Mouse (Mus musculus) naive thymus-derived CD4-positive, alpha-beta T cell, adult 2 months (primary cell): Measurements from ENCODE around the gene Cfap206.
"Not testable (repeated sequence)": the region's sequence is repeated elsewhere in the genome, so short reads cannot be mapped to it uniquely, and the experiment has no call there.

Experiments used
- DNase-seq: peaks from one replicate; pipeline ENCODE4 v3.0.0-alpha.2; 2011; ENCODE audit warnings: low read depth

Cfap206 gene

DNA sequence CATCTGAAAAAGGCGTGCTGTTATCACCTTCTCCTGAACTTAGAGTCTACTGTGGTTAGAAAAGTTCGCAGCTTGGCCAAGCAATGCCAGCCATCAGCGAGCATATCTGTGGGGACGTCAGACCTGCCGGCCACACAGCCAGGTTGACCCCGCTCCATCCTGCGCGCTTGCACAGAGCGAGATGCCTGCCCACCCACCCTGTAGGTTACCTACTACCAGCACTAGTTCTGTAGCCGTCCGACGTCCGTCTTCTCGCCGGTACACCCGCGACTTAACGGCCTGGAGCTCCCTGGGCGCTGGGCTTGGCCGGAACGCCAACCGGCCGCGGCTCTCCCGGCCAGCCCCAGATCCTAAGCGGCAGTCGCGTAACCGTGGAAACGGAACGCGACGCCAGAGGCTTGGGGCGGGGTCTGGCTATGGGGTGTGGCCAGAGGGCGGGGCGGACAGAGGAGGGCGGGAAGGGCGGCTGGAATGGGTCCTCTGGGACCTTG is at the start of gene Cfap206:
Gene Cfap206 (minus strand): TSS at position 356 of the 491 bp plus-strand sequence.
- peak; percentile 3 for DNase-seq

DNA sequence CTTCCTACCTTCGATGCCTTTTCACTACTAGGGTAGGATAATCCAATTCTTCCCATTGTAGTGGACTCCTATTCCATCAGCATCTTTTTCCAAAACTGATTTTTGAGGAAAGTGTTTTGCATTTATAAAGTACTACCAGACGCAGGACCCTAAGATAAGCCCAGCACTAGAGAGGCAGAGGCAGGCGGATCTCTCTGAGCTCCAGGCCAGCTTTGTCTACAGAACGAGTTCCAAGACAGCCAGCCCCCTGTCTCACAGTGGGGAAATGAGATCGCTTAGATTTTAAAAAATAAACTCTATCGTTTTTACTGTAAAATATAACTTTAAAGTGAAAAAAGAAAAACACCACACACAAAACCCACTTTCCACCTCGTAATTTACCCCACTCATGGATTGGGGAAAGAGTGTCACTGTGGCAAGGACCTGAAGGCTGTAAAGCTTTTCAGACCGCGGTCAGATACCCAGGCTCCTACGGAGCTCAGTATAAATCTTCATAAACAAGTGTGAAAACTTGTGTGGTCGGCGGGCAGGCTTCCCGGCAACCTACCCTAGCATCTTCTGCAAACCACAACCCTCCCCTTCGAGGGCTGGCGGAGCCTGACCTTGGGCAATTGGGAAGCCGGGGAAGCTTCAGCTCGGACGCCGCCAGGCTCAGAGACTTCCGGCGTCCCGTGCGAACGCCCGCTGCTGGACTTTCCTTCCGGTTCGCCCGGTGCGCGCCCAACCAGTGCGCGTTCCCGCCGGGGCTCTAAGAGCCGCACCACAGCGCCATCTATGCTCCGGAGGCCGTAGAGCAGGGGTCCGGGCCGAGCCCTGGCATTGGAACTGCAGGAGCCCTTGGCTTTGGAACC is 47.9 kb upstream of the Cfap206 start, which contains the start of gene Smim8:
Gene Smim8 (minus strand): TSS at position 747 of the 851 bp plus-strand sequence.
- DNase-seq = peak; percentile 95

DNA sequence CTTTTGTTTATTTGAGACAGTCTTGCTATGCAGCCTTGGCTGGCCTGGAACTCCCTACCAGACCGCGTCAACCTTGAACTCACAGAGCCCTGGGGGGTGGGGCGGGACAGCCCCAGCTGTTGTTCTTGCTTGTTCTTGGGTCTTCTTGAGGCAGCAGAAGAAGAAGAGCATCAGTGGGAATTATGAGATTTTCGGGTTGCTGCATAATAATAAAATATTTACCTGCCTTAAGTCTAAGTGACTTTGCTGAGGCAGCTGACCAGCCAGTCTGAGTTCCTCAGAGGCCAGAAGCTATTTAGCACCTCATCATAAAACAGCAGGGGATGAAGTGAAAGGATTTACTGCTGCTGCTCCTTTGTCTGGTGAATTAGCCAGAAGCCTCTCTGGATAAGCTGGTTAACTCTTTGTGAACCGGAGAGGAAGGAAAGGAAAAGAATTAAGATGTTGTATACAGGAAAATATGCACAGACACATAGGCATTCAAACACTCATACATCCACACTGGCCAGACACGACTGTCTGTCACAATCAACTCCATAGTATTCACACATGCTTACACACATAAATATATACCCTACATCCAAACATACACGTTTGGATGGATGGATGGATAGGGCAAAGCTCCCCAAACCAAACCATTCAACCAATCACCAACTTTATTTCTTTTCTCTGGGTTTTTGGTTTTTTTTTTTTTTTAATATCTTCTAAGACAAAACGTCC is 41.8 kb upstream of the Cfap206 start:
- no peak for DNase-seq

DNA sequence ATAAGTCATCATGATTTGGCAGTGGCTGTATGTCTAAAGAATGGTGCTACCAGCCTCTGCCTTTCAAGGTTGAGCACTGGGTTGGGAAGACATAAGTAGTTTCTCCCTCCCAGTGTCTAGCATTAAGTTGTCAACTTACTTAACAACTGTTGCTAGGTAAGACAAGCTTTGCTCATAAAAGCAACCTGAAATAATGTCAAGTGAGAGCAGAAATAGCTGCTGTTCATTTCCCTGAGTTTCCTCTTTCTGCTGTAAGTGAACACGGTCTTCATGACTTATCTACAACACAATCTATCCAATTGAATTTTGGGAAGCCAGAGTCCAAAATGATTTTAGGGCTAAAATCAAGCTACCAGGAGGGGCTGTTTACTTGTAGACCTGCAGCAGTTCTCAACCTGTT is 26.2 kb upstream of the Cfap206 start, which contains the start of gene Gm136:
Gene Gm136 (minus strand): TSS at position 101 of the 400 bp plus-strand sequence.
- DNase-seq = no peak

DNA sequence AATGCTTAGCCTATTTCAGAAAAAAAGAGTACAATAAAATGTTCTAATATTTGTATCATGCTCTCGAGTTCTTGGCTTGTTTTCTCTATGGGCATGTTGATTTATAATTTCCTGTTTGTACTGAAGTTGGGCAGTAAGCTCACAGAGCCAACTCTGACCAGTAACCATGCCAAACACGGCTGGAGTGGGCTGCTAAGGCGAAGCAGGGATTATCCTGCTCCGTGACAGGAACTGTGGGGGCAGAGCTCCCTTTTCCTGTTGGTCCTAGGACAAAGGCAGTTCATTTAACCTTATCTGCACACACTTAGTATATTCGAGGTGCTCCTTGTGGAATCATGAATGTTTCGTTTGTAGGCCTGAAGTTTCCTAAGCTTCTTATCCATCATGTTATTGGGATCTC is 19.2 kb upstream of the Cfap206 start:
- no peak for DNase-seq

DNA sequence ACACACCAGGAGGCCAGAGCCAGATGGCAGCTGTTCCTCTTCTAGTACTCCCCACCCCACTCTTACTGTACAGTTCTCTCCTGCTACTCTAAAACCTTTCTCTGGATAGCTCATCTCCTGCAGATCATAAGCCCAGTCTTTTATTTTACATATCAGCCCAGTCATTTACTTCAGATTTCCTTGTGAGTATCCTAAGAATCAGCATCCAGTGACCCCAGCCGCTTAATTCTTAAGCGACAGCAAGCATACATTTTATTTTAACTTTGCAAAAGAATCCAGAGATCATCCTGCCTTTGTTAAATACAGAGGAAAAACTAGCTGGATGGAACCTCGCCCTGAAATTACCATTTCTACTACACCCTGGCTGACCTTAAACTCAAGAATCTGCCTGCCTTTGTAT is 4.5 kb upstream of the Cfap206 start:
- no peak for DNase-seq

DNA sequence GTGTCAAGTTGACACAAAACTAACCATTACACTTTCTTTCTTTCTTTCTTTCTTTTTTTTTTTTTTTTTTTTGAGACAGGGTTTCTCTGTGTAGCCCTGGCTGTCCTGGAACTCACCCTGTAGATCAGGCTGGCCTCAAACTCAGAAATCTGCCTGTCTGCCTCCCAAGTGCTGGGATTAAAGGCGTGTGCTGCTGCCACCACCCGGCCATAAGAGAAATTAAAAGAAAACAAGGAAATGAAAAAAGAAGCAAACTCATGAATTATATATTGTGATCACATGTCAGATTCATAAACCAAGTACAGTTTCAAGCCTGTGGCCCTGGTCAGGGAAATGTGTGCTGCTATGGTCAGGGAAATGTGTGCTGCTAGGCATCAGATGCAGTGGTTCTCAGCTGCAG is 3.4 kb upstream of the Cfap206 start:
- DNase-seq = peak; percentile 4

DNA sequence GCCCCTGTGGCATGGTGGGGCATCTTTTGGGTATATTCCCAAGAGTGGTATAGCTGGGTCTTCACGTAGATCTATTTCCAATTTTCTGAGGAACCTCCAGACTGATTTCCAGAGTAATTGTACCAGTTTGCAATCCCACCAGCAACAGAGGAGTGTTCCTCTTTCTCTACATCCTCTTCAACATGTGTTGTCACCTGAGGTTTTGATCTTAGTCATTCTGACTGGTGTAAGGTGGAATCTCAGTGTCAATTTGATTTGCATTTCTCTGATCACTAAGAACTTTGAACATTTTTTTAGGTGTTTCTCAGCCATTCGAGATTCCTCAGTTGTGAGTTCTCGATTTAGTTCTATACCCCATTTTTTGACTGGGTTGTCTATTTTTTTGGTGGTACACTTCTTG is 4.3 kb downstream of the Cfap206 start:
- not testable (repeated sequence) for DNase-seq

DNA sequence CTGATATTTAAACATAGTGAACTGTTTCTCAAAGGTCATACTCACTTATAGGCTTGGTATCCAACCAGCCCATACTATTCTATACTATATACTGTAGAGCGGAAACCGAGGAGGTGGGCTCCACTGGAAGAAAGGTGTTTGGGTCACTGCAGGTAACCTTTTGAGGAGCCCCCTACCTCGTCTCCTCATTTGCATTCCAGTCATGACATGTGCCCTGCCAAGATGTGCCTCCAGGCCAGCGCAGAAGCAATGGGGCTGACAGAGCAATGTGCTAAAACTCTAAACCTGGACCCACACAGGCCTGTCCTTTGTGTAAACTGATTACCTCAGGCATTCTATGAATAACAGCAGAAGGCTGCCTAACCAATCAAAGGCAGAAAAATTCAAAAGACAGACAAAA is 5.7 kb downstream of the Cfap206 start:
- DNase-seq = no peak

DNA sequence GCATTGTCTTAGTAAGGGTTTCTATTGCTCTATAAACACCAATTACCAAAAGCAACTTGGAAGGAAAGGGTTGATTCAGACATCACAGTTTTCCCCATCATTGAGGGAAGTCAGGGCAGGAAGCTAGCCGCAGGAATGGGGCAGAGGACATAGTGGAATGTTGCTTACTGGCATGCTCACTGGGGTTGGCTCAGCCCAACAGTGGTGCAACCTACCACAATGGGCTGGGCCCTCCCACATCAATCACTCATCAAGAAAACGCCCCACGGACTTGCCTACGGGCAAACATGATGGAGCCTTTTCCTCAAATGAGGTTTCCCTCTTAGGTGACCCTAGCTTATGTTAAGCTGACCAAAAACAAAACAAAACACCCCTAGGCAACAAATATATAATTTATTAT is 6.8 kb downstream of the Cfap206 start:
- no peak for DNase-seq

DNA sequence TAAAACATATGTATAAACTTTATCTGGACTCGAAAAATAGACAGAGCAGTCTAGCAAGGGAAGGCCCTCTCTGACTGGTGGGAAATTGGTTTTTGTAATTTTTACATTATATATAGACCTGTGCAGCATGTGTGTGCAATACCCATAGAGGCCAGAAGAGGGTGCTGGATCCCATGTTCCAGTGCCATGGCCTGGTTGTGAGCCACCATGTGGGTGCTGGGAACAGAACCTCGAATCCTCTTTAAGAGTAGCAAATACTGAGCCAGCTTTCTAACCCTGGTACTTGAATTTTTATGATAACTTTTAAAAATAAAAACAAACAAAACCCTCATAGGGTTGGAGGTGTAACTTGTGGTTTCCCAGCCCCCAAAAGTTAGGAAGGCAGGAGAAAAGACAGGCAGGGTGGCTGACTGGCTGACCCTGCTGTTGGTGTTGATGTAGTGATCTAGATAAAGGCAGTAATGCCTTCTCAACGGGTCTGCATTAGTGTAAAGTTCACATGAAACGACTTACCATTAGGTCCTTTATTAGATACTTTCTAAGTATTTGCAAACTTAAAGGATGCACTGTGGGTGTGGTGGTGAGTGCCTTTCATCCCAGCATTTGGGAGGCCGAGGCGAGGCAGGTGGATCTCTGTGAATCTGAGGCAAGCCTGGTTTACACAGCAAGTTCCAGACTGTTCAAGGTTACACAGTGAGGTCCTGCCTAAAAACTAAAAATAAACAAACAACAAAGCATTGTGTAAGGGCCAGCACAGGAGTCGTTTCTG is 9.7 kb downstream of the Cfap206 start:
- no peak for DNase-seq

DNA sequence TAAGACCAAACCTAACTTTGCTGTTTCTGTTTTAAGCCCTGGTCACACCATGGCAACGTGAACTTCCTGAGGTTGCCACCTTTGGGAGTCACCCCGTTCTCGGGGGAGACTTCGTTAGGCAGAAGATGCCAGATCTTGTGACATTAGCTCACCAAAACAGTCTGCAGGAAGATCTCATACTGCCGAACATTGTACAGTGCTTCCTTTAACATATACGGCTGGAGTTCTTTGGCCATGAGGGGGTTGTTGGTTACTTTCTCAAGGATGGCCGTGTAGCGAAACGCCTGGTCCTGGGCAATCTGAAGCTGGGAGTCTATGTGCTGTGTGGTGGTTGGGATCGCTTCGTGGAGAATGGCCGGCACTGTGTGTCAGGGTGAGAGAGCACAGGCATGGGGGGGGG is 10.6 kb downstream of the Cfap206 start:
- DNase-seq = no peak

DNA sequence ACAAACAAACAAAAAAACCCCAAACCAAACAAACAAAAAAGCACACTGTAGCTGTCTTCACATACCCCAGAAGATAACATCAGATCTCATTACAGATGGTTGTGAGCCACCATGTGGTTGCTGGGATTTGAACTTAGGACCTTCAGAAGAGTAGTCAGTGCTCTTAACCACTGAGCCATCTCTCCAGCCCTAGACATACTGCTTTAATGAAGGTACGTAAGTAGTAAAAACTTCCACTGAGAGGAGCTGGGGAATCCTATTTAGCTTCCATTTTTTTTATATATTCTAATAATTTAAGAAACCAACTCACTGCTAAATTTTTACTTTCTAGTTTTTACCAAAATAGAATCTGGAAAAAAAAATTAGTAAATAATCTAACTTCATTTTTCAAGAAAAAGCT is 14.9 kb downstream of the Cfap206 start:
- no peak for DNase-seq

DNA sequence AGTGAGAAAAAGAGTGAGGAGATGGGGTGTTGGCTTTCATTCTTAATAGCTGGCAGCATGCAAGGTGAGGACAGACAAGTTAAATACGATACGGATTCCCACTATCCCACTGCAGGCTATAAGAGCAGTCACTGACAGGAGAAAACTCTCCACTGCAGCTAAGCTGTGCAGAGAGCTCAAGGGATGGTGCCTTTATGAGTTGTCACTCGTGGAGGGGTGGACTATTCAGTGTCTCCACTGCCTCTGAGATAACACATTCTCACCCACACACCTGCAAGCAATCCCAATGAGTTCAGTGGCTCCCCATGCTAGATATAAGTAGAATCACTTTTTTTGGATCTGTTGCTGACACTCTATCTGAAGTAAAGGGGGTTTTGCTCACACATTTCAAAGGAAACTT is 21.9 kb downstream of the Cfap206 start:
- DNase-seq = no peak

DNA sequence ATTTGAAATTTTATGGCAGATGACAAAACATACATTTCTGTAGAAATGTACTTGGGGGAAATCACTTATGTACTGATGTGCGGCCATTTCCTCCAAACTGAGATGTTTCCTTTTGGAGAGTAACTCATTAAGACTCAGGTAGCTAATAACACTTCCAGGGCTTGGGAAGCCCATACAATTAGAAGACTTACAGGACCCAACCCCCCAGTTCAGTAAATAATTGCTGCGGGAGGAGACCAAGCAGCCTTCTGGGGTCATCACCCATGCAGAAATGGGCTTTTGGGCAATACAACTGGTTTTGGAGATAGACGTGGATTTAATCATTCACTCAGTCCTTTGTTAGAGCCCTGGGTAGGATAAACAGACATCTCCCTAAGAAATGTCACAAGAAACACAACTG is 22.8 kb downstream of the Cfap206 start:
- DNase-seq = no peak

DNA sequence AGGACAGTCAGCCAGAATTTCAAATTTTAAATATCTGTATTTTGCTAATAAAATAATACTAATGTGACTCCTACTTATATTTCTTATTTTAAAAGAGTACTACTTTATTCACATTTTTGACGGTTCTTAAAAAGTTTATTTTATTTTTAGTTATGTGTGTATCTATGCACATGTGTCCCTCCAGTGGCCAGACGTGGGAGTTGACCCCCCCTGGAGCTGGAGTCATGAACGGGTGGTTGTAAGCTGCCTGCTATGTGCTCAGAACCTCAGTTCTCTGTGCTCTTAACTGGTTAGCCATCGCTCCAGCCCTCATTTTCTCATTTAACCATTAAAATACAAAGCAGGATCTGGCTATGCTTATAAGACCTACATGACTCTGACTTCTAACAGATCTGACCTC is 27.0 kb downstream of the Cfap206 start:
- no peak for DNase-seq

DNA sequence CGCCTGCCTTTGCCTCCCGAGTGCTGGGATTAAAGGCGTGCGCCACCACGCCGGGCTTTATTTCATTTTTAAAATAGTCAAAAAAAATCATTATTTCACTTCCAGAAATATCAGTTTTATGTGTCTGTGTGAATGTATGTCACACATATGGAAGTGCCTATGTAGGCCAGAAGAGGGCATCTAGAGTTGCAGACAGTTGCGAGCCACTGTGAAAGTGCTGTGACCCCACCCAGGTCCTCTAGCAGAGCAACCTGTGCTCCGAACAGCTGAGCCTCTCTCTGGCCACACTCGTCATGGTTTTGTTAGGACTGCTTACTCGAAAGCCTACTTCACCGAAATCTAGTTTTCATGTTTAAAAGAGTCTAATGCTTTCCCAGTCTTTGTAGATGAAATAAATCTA is 27.8 kb downstream of the Cfap206 start:
- no peak for DNase-seq

DNA sequence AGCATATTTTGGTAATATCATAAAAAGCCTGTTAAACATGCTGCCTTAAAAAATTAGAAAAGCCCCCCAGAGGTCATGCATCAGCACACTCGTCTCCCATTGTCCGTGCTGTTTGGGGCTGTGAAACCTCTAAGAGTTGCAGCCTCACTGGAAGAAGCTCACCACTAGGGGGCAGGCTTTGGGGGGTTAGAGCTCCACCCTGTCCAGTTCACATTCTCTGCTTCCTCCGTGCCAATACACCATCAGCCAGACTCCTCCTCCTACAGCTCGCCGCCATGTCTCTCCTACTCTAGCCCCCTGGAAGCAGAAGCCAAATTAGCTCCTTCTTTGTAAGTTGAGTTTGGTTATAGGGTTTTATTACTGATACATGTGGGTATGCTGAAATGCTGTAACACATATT is 28.5 kb downstream of the Cfap206 start:
- peak; percentile 68 for DNase-seq

DNA sequence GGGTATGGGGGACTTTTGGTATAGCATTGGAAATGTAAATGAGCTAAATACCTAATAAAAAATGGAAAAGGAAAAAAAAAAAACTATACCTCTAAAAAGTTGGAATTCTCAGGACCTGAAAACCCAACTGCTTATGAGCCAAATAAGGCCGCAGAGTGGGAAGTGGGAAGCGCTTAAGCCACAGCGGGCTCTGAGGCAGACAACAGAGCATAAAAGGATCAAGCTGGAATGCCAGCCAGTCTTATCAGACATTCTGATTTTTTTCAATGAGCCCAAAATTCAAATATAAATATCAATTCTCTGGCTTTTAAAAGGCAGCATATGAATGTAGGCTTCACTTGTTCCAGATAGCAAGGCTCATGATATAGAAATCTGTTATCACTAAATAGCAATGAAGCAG is 42.0 kb downstream of the Cfap206 start:
- no peak for DNase-seq

DNA sequence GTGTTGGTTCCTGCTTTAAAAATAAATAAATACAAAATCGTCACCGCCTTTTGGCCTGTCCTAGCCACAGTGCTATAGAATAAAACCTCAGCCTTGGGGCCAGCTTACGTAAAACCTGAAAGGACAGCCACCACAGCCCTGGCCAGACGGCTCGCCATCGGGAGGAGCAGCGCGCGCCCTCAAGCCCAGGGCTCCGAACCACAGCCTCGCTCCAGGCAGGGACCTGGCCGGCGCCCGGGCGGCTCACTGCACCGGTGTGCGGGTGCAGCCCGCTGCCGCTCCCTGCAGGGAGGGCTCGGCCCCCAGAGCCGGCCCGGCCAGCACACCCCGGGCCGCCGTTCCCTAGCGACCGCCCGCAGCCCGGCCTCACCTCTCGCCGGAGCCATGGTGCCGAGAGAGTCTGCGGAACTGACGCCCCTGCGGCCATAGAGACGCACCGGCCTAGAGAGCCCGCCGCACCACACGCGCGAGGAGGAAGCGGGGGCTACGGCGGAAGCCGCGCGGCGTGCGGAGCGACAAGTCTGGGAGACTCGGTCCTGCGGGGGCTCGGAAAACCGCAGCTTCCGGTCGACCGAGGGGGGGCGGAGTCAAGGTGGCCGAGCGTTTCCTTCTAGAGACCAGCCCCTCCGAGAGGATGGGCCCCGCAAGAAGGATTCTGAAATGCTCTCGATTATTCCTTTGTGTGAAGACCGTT is 43.0 kb downstream of the Cfap206 start, which contains the start of gene Slc35a1:
Gene Slc35a1 (minus strand): TSS at position 565 of the 694 bp plus-strand sequence.
- peak; percentile 86 for DNase-seq

DNA sequence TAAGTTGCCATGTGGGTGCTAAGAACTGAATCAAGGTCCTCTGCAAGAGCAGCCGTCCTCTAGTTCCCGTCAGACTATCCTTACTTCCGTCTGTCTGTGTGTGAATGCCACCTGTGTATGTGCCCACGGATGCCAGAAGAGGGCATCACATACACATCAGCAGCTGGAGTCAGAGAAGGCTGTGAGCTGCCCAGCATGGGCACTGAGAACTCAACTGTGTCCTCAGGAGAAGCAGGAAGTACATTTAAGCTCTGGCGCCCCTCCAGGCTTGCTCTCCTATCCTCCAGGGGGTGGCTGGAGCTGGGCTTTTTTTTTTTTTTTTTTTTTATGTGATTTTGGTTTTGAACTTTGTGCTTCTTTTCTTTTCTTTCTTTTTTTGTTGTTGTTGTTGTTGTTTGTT is 49.5 kb downstream of the Cfap206 start:
- no peak for DNase-seq

DNA sequence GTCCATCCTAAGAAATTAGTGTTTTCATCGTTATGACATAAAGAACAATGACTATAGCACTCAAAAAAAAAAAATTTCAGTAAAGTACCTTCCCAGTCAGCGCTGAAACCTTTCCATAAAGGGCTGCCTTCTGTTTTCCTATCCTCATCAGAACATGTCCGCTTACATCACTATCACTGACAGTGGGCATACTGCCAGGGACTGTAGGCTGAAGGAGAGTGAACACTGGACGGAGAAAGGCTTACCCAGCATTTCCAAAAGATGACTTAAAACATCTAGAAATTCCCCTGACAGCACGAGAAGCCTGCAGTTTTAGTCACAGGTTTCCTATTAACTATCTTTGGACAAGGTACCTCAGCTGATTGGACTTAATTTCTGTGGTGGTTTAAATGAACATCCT is 56.3 kb downstream of the Cfap206 start:
- no peak for DNase-seq
